Mouse (Mus musculus): ENCODE data around the gene Zfp385c. TPM values are rescaled to one million over a fixed set of nuclear protein-coding genes. Genes with fewer than 3 reads are reported as not detected.
"Not testable (repeated sequence)": the region's sequence is repeated elsewhere in the genome, so short reads cannot be mapped to it uniquely, and the experiment has no call there.

Gene Zfp385c
- polyA plus RNA-seq, 1 experiment = 0.39 TPM

GRCm38 (mm10) chr11:100588462-100588861 is 103.8 kb downstream of the Zfp385c start:
- Histone ChIP-seq H3K4me1 (peaks cover 58% of the 10 kb centered on the region), H3K4me3 (replicated peaks) (peak overlapping the region; percentile 59), H3K27me3 (replicated peaks) (no peaks in the 10 kb centered on the region), H3K36me3 (replicated peaks; ENCODE audit: low read length) (peaks cover 98% of the 10 kb centered on the region), H3K9me3 (no peaks in the 10 kb centered on the region)
- TF ChIP-seq GATA1 (IDR thresholded peaks at IDR 0.05; ENCODE audit: borderline replicate concordance, low read length) (no peak), FLI1 (IDR thresholded peaks at IDR 0.05; ENCODE audit: low read length) (no peak)

- H3K36me3 ChIP-seq (replicated peaks; ENCODE audit: low read length) = peaks cover 98% of the 10 kb centered on the region
- no peaks in the 10 kb centered on the region for H3K9me3 ChIP-seq
- TF ChIP-seq FLI1 (IDR thresholded peaks at IDR 0.05; ENCODE audit: low read length) = no peak
- TF ChIP-seq GATA1 (IDR thresholded peaks at IDR 0.05; ENCODE audit: borderline replicate concordance, low read length) = no peak
- no peaks in the 10 kb centered on the region for H3K27me3 ChIP-seq (replicated peaks)
- H3K4me1 ChIP-seq = peaks cover 79% of the 10 kb centered on the region
- H3K4me3 ChIP-seq (replicated peaks) = no peak overlapping the region
These were observed 107.1 kb downstream of the Zfp385c start for GRCm38 (mm10) chr11:100585148-100585547.

DNA sequence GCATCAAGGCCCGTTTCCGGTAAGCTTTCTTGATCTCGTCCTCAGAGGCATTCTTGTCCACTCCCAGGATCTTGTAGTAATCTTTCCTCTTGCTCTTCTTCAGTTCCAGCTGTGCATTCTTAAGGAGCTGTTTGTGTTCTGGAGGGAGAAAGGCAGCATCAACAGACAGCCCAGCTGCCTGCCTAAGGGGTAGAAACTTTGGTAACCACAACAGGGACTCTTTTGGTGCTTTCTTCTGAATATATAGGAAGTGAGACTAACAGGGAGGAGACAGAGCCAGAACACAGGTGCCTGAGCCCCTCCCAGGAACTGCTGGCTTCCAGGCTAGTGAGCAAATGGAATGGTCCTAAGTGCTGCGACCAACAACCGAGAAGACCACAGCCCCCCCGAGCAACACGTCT is 107.7 kb downstream of the Zfp385c start:
- Histone ChIP-seq H3K4me3 (replicated peaks) (no peak overlapping the region), H3K36me3 (replicated peaks; ENCODE audit: low read length) (peaks cover 98% of the 10 kb centered on the region), H3K4me1 (peaks cover 76% of the 10 kb centered on the region), H3K27me3 (replicated peaks) (no peaks in the 10 kb centered on the region), H3K9me3 (no peaks in the 10 kb centered on the region)
- TF ChIP-seq GATA1 (IDR thresholded peaks at IDR 0.05; ENCODE audit: borderline replicate concordance, low read length) (no peak), FLI1 (IDR thresholded peaks at IDR 0.05; ENCODE audit: low read length) (no peak)

DNA sequence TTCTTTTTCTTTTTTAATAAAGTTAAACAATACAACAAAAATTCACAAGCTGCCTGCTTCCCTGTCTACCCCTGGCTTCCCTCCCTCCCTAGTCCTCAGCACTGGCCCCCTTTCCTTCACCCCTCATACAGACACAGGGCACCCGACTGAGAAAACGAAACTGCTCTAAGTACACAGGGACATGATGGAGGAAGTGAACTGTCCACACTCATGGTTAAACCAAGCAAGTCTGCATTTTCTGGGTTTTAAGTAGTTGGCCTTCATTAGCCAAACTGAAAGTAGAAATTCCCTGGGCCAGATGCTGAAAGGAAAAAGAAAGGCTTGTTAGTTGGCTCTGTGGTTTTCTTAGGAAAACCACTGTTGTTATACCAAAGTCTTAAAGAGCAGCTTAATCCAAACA is 109.4 kb downstream of the Zfp385c start:
- Histone ChIP-seq H3K4me3 (replicated peaks) (no peak overlapping the region), H3K36me3 (replicated peaks; ENCODE audit: low read length) (peaks cover 100% of the 10 kb centered on the region), H3K27me3 (replicated peaks) (no peaks in the 10 kb centered on the region), H3K9me3 (no peaks in the 10 kb centered on the region), H3K4me1 (peaks cover 76% of the 10 kb centered on the region)
- no peak for TF ChIP-seq FLI1 (IDR thresholded peaks at IDR 0.05; ENCODE audit: low read length)
- TF ChIP-seq GATA1 (IDR thresholded peaks at IDR 0.05; ENCODE audit: borderline replicate concordance, low read length) = no peak

GRCm38 (mm10) chr11:100582413-100582812 is 109.8 kb downstream of the Zfp385c start:
- H3K4me3 ChIP-seq (replicated peaks); H3K27me3 ChIP-seq (replicated peaks); H3K9me3 ChIP-seq: not testable (repeated sequence)
- Histone ChIP-seq H3K36me3 (replicated peaks; ENCODE audit: low read length) (peaks cover 100% of the 10 kb centered on the region), H3K4me1 (peaks cover 76% of the 10 kb centered on the region)

- Histone ChIP-seq H3K4me3 (replicated peaks) (no peak overlapping the region), H3K4me1 (peaks cover 80% of the 10 kb centered on the region), H3K9me3 (no peaks in the 10 kb centered on the region), H3K36me3 (replicated peaks; ENCODE audit: low read length) (peaks cover 100% of the 10 kb centered on the region), H3K27me3 (replicated peaks) (no peaks in the 10 kb centered on the region)
- TF ChIP-seq FLI1 (IDR thresholded peaks at IDR 0.05; ENCODE audit: low read length) (no peak), GATA1 (IDR thresholded peaks at IDR 0.05; ENCODE audit: borderline replicate concordance, low read length) (no peak)
These were observed 110.5 kb downstream of the Zfp385c start for GRCm38 (mm10) chr11:100581756-100582155.

- TF ChIP-seq FLI1 (IDR thresholded peaks at IDR 0.05; ENCODE audit: low read length) = no peak
- no peak for TF ChIP-seq GATA1 (IDR thresholded peaks at IDR 0.05; ENCODE audit: borderline replicate concordance, low read length)
- peaks cover 81% of the 10 kb centered on the region for H3K4me1 ChIP-seq
- H3K4me3 ChIP-seq (replicated peaks) = no peak overlapping the region
- peaks cover 95% of the 10 kb centered on the region for H3K36me3 ChIP-seq (replicated peaks; ENCODE audit: low read length)
- no peaks in the 10 kb centered on the region for H3K27me3 ChIP-seq (replicated peaks)
- no peaks in the 10 kb centered on the region for H3K9me3 ChIP-seq
These were observed 112.0 kb downstream of the Zfp385c start for GRCm38 (mm10) chr11:100580275-100580674.

DNA sequence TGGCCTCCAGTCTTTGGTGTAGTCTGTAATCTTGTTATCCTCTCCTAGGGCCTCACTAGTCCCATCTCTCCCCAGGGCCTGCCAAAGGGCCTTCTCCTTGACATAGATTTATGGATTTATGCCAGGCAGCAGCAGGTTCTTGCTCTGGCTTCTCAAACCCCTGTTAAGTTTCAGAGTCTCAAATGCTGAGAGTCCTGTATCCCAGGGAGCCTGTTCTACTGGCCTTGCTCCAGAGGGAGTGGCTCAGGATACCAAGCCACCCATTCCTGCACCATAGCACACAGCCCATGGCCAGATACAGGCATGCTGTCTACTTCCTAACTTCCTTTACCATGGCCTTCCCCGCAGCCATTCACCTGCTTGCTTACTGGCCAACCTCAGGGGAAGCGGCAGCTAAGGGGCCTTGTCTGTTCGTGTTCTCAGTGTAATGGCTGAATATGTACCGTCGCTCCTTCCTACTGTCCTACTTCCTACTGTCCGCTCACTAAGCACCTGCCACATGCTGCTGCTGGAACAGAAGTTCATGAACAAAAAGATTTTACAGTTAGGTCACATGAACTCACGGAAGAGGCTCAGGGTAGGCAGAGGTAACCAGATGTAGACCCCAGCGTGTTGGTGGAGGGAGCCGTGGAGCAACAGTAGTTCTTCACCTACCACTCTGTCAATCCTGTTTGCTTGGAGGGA is 113.0 kb downstream of the Zfp385c start:
- peaks cover 78% of the 10 kb centered on the region for H3K4me1 ChIP-seq
- TF ChIP-seq GATA1 (IDR thresholded peaks at IDR 0.05; ENCODE audit: borderline replicate concordance, low read length) = no peak
- no peak for TF ChIP-seq FLI1 (IDR thresholded peaks at IDR 0.05; ENCODE audit: low read length)
- no peaks in the 10 kb centered on the region for H3K9me3 ChIP-seq
- H3K27me3 ChIP-seq (replicated peaks) = no peaks in the 10 kb centered on the region
- H3K4me3 ChIP-seq (replicated peaks) = no peak overlapping the region
- H3K36me3 ChIP-seq (replicated peaks; ENCODE audit: low read length) = peaks cover 85% of the 10 kb centered on the region

DNA sequence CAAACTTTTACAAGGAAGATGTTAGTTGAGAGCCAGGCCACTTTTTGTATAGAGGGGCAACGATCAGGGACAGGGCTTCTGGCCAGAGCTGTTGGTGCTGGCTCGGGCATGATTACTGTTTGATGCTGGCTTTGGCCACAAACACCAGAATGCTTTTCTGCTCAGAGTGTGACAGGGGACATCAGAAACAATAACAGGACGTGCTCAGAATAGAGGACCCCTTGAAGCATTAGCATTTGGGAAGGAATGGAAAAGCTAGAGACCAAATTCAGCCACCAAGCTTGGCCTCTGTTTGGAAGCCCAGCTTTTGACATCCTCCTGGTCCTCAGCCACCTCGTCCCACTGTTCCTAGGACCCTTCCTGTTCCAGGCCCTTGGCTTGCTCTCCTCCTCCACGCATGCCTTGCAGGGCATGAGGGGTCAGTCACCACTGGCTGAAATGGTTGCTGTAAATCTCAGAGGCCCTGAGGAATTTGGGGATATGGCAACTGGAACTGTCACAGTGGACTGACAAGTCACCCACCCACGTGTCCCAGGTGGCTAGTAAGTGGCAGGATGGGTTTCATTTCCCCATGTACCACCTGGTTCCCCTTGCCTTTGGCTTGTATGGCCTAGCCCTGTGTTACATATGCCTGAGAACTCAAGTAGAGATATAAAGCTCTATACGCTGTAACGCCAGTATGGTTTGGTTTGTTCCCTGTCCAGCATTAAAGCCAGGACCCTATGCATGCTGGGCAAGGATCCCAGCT is 114.2 kb downstream of the Zfp385c start:
- H3K4me3 ChIP-seq (replicated peaks) = no peak overlapping the region
- H3K36me3 ChIP-seq (replicated peaks; ENCODE audit: low read length) = peaks cover 73% of the 10 kb centered on the region
- no peaks in the 10 kb centered on the region for H3K9me3 ChIP-seq
- peaks cover 67% of the 10 kb centered on the region for H3K4me1 ChIP-seq
- no peak for TF ChIP-seq GATA1 (IDR thresholded peaks at IDR 0.05; ENCODE audit: borderline replicate concordance, low read length)
- TF ChIP-seq FLI1 (IDR thresholded peaks at IDR 0.05; ENCODE audit: low read length) = no peak
- no peaks in the 10 kb centered on the region for H3K27me3 ChIP-seq (replicated peaks)

Other genes with a start within 250 kb of the Zfp385c start
- 1.6 TPM in 1 of 2 replicates, not detected in the other for gene Klhl11, start 219.7 kb downstream of the Zfp385c start, polyA plus RNA-seq (2012; ENCODE audit: insufficient read depth, low replicate concordance)
- gene Acly, start 164.5 kb downstream of the Zfp385c start, polyA plus RNA-seq (2012; ENCODE audit: insufficient read depth, low replicate concordance) = 7.2 and 21.1 TPM in 2 replicates
- 0.29 TPM in 1 of 2 replicates, not detected in the other for gene Ttc25, start 146.8 kb downstream of the Zfp385c start, polyA plus RNA-seq (2012; ENCODE audit: insufficient read depth, low replicate concordance)
- 13.3 and 17.1 TPM in 2 replicates for gene Cnp, start 117.6 kb downstream of the Zfp385c start, polyA plus RNA-seq (2012; ENCODE audit: insufficient read depth, low replicate concordance)
- 62.7 and 103 TPM in 2 replicates for gene Nkiras2, start 73.2 kb downstream of the Zfp385c start, polyA plus RNA-seq (2012; ENCODE audit: insufficient read depth, low replicate concordance)
- 1.8 and 86.6 TPM in 2 replicates for gene Dnajc7, start 72.3 kb downstream of the Zfp385c start, polyA plus RNA-seq (2012; ENCODE audit: insufficient read depth, low replicate concordance)
- 9.2 TPM in 1 of 2 replicates, not detected in the other for gene Dhx58, start 11.8 kb upstream of the Zfp385c start, polyA plus RNA-seq (2012; ENCODE audit: insufficient read depth, low replicate concordance)
- gene Kat2a, start 20.0 kb upstream of the Zfp385c start, polyA plus RNA-seq (2012; ENCODE audit: insufficient read depth, low replicate concordance) = 30.5 and 34.7 TPM in 2 replicates
- gene Hspb9, start 21.4 kb upstream of the Zfp385c start, polyA plus RNA-seq (2012; ENCODE audit: insufficient read depth, low replicate concordance) = 0.54 TPM in 1 of 2 replicates, not detected in the other
- 502 and 744 TPM in 2 replicates for gene Rab5c, start 45.8 kb upstream of the Zfp385c start, polyA plus RNA-seq (2012; ENCODE audit: insufficient read depth, low replicate concordance)
- gene Kcnh4, start 67.5 kb upstream of the Zfp385c start, polyA plus RNA-seq (2012; ENCODE audit: insufficient read depth, low replicate concordance) = 0.43 TPM in 1 of 2 replicates, not detected in the other
- not detected in 2 replicates for gene Hcrt, start 70.5 kb upstream of the Zfp385c start, polyA plus RNA-seq (2012; ENCODE audit: insufficient read depth, low replicate concordance)
- 2.2 and 7.2 TPM in 2 replicates for gene Ghdc, start 78.5 kb upstream of the Zfp385c start, polyA plus RNA-seq (2012; ENCODE audit: insufficient read depth, low replicate concordance)
- 5.7 and 12.8 TPM in 2 replicates for gene Stat5b, start 158.3 kb upstream of the Zfp385c start, polyA plus RNA-seq (2012; ENCODE audit: insufficient read depth, low replicate concordance)
- gene Stat5a, start 166.9 kb upstream of the Zfp385c start, polyA plus RNA-seq (2012; ENCODE audit: insufficient read depth, low replicate concordance) = 2.3 and 3.9 TPM in 2 replicates
- 63.3 and 82.6 TPM in 2 replicates for gene Stat3, start 247.1 kb upstream of the Zfp385c start, polyA plus RNA-seq (2012; ENCODE audit: insufficient read depth, low replicate concordance)